Mouse (Mus musculus): Measurements from ENCODE around the gene Gm30302.
A peak's percentile ranks its signal among the peaks of the same experiment; 100 is the strongest.

- TF ChIP-seq CTCF (IDR thresholded peaks at IDR 0.05; ENCODE audit: low read depth) = peak; percentile 59
- TF ChIP-seq EP300 (IDR thresholded peaks at IDR 0.05; ENCODE audit: low read depth) = no peak
Measured at GRCm38 (mm10) chr13:49807146-49807545, 8.3 kb upstream of the Gm30302 start.
